Mouse (Mus musculus) embryonic facial prominence, embryonic 12.5 days (tissue): ENCODE data around the gene Rhbdf2. TPM values are rescaled to one million over a fixed set of nuclear protein-coding genes. Genes with fewer than 3 reads are reported as not detected.
A peak's percentile ranks its signal among the peaks of the same experiment; 100 is the strongest.
"Not testable (repeated sequence)": the region's sequence is repeated elsewhere in the genome, so short reads cannot be mapped to it uniquely, and the experiment has no call there.

Experiments
- ATAC-seq: fragments of 200-750 bp; cut with Nextera tagmentation; 2 replicates; pipeline ENCODE4 v1.8.0; 2017; ENCODE audit not compliant: insufficient number of reproducible peaks, insufficient read depth, low FRiP score, low TSS enrichment
- H3K27ac ChIP-seq: fragments of 300-500 bp; sonication (generic); 2 replicates; pipeline ENCODE4 v1.5.1; 2016; ENCODE audit warnings: mild to moderate bottlenecking
- H3K27me3 ChIP-seq: fragments of 300-500 bp; sonication (generic); 2 replicates; pipeline ENCODE4 v1.6.1; 2016; ENCODE audit warnings: mild to moderate bottlenecking, moderate library complexity
- H3K36me3 ChIP-seq: fragments of 300-500 bp; sonication (generic); 2 replicates; pipeline ENCODE4 v1.6.1; 2016; ENCODE audit warnings: mild to moderate bottlenecking
- H3K4me1 ChIP-seq: fragments of 300-500 bp; sonication (generic); 2 replicates; pipeline ENCODE4 v1.6.1; 2016
- H3K4me2 ChIP-seq: fragments of 300-500 bp; sonication (generic); replicated peaks from 2 replicates; pipeline ENCODE4 v1.6.1; 2016; ENCODE audit warnings: mild to moderate bottlenecking, moderate library complexity
- H3K4me3 ChIP-seq: fragments of 300-500 bp; sonication (generic); 2 replicates; pipeline ENCODE4 v1.5.1; 2016; ENCODE audit warnings: mild to moderate bottlenecking
- H3K9ac ChIP-seq: fragments of 300-500 bp; sonication (generic); 2 replicates; pipeline ENCODE4 v1.6.1; 2016; ENCODE audit warnings: mild to moderate bottlenecking, moderate library complexity
- H3K9me3 ChIP-seq: fragments of 300-500 bp; sonication (generic); 2 replicates; pipeline ENCODE4 v1.6.1; 2016; ENCODE audit warnings: mild to moderate bottlenecking, moderate library complexity
- WGBS: fragments of 180-500 bp; shearing (Covaris S2); methylation state at CpG from one replicate; pipeline ENCODE4 v1.1.7; 2016; 5-methylcytosine and 5-hydroxymethylcytosine counted together
- polyA plus RNA-seq: library from polyadenylated mRNA; unstranded; fragments of >200 nt; fragmentation: Nextera tagmentation; extraction: Ambion mirVana; gene quantifications from 2 replicates; pipeline ENCODE4 v1.2.1, GENCODE M21; 2016

Gene Rhbdf2
- polyA plus RNA-seq, 1 experiment from 2014 or later, result 4.7 TPM

DNA sequence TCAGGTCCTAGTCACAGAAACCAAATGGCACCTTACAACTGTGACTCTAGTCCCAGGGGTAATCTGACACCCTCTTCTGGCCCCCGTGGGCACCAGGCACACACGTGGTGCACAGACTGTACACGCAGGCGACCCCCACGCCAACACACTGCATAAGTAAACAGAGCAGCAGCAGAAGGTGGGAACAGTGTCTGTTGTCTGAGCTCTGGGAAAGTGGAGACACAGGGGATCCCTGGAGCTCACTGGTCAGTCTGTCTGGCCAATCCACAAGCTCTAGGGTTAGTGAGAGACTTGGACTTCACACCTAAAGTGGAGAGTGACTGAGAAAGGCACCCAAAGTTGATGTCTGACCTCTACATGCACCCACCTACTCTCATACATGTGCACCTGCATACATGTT lies 42.5 kb upstream of the Rhbdf2 start:
- Histone ChIP-seq H3K4me3 (no peak overlapping the region), H3K27ac (no peak overlapping the region)
- WGBS, result 38% methylated on average over 5 of the region's 5 CpGs

GRCm38 (mm10) chr11:116668839-116669238 lies 42.0 kb upstream of the Rhbdf2 start:
- Histone ChIP-seq H3K4me2 (no peak overlapping the region), H3K4me1 (peaks cover 39% of the 10 kb centered on the region), H3K27ac (no peak overlapping the region), H3K9ac (no peak overlapping the region), H3K4me3 (no peak overlapping the region), H3K9me3 (no peaks in the 10 kb centered on the region), H3K36me3 (peaks cover 10% of the 10 kb centered on the region), H3K27me3 (no peaks in the 10 kb centered on the region)
- 41% methylated on average over 7 of the region's 7 CpGs for WGBS
- no peak for ATAC-seq

More for the DNA sequence above, 42.5 kb upstream of the Rhbdf2 start:
- no peak overlapping the region for H3K9ac ChIP-seq
- H3K4me1 ChIP-seq, result peaks cover 37% of the 10 kb centered on the region
- no peak for ATAC-seq
- H3K9me3 ChIP-seq, result no peaks in the 10 kb centered on the region
- H3K27me3 ChIP-seq, result no peaks in the 10 kb centered on the region
- H3K4me2 ChIP-seq, result no peak overlapping the region
- peaks cover 14% of the 10 kb centered on the region for H3K36me3 ChIP-seq

- Histone ChIP-seq H3K4me1 (peaks cover 40% of the 10 kb centered on the region), H3K9ac (no peak overlapping the region), H3K27me3 (0 out of 2 replicates have a peak, but pooled peaks cover 2% of the 10 kb centered on the region), H3K4me2 (no peak overlapping the region), H3K36me3 (peaks cover 5% of the 10 kb centered on the region), H3K9me3 (no peaks in the 10 kb centered on the region), H3K4me3 (no peak overlapping the region), H3K27ac (no peak overlapping the region)
- WGBS, result 81% methylated on average over 10 of the region's 10 CpGs
- ATAC-seq, result no peak
Observed at GRCm38 (mm10) chr11:116668381-116668825, 41.6 kb upstream of the Rhbdf2 start.

DNA sequence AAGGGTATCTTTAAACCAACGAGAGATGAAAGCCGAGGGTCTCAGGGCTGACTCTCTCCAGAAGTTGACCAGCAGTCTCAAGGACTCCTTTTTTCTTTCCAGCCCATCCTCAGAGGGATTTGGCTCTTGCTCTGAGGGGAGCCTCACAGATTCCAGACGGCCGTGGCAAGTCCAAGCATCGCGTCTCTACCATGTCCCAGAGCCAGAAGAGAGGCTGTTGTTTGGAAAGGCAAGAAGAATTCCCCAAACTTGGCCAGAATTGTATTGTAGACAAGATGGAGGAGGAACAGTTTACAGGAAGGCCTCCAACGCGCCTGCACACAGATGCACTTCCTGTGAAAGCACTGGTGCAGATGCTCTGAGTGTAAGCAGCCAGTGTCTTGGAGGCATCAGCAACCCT lies 41.1 kb upstream of the Rhbdf2 start:
- Histone ChIP-seq H3K27me3 (peaks cover 6% of the 10 kb centered on the region; the same call in 1 of the 2 replicates), H3K36me3 (peaks cover under 1% of the 10 kb centered on the region; the same call in 1 of the 2 replicates), H3K9me3 (no peaks in the 10 kb centered on the region), H3K9ac (no peak overlapping the region), H3K4me2 (no peak overlapping the region), H3K4me3 (no peak overlapping the region), H3K27ac (no peak overlapping the region), H3K4me1 (peaks cover 39% of the 10 kb centered on the region)
- 79% methylated on average over 8 of the region's 8 CpGs for WGBS
- ATAC-seq, result no peak

- WGBS, result 82% methylated on average over 5 of the region's 5 CpGs
- H3K4me2 ChIP-seq, ATAC-seq, H3K4me3 ChIP-seq, H3K9me3 ChIP-seq, H3K27ac ChIP-seq, H3K36me3 ChIP-seq, H3K9ac ChIP-seq: not testable (repeated sequence)
- H3K27me3 ChIP-seq, result peaks cover 11% of the 10 kb centered on the region; the same call in 1 of the 2 replicates
- H3K4me1 ChIP-seq, result peaks cover 40% of the 10 kb centered on the region
Observed at GRCm38 (mm10) chr11:116667012-116667411, 40.2 kb upstream of the Rhbdf2 start.

- Histone ChIP-seq H3K4me1 (peaks cover 45% of the 10 kb centered on the region), H3K4me2 (no peak overlapping the region), H3K27ac (no peak overlapping the region), H3K27me3 (peaks cover 11% of the 10 kb centered on the region; the same call in 1 of the 2 replicates), H3K9me3 (no peaks in the 10 kb centered on the region), H3K9ac (no peak overlapping the region), H3K4me3 (no peak overlapping the region), H3K36me3 (no peaks in the 10 kb centered on the region)
- 74% methylated on average over 9 of the region's 9 CpGs for whole genome bisulfite sequencing
- no peak for ATAC-seq
Observed at GRCm38 (mm10) chr11:116666566-116666965, 39.7 kb upstream of the Rhbdf2 start.

GRCm38 (mm10) chr11:116665289-116665688 lies 38.5 kb upstream of the Rhbdf2 start:
- no peak for ATAC-seq
- Histone ChIP-seq H3K4me1 (peaks cover 52% of the 10 kb centered on the region), H3K9ac (no peak overlapping the region)

DNA sequence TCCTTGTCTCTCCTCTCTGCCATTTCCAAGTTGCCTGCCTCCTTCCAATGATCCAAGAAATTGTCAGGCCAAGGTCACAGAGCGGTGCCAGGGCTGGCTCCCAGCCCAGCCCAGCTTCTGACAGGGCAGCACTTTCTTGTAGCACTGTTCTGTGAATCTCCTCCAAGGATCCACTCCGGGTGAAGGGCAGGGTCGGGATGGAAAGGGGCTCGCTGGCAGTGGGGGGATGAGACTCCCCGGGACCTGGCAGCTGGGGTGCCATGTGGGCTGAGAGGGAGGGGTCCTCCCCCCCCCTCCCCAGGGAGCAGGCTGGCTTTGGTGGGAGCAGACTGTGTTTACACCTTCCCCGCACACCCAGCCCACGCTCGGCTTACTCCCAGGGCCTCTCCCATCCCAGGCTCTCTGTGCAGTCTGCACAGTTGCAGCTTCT lies 35.1 kb upstream of the Rhbdf2 start:
- WGBS, result 69% methylated on average over 8 of the region's 8 CpGs
- H3K4me3 ChIP-seq, result no peak overlapping the region
- peaks cover 11% of the 10 kb centered on the region; the same call in 1 of the 2 replicates for H3K27me3 ChIP-seq
- ATAC-seq, result no peak
- H3K27ac ChIP-seq, result no peak overlapping the region
- no peaks in the 10 kb centered on the region for H3K9me3 ChIP-seq
- no peak overlapping the region for H3K4me2 ChIP-seq
- H3K9ac ChIP-seq, result peak overlapping the region; percentile 16; the same call in 1 of the 2 replicates
- H3K4me1 ChIP-seq, result peaks cover 58% of the 10 kb centered on the region
- H3K36me3 ChIP-seq, result no peaks in the 10 kb centered on the region

More at GRCm38 (mm10) chr11:116665289-116665688, 38.5 kb upstream of the Rhbdf2 start:
- WGBS, result 54% methylated on average over 9 of the region's 10 CpGs
- Histone ChIP-seq H3K36me3 (no peaks in the 10 kb centered on the region), H3K9me3 (no peaks in the 10 kb centered on the region), H3K27ac (no peak overlapping the region), H3K4me3 (no peak overlapping the region), H3K4me2 (no peak overlapping the region), H3K27me3 (peaks cover 11% of the 10 kb centered on the region; the same call in 1 of the 2 replicates)

DNA sequence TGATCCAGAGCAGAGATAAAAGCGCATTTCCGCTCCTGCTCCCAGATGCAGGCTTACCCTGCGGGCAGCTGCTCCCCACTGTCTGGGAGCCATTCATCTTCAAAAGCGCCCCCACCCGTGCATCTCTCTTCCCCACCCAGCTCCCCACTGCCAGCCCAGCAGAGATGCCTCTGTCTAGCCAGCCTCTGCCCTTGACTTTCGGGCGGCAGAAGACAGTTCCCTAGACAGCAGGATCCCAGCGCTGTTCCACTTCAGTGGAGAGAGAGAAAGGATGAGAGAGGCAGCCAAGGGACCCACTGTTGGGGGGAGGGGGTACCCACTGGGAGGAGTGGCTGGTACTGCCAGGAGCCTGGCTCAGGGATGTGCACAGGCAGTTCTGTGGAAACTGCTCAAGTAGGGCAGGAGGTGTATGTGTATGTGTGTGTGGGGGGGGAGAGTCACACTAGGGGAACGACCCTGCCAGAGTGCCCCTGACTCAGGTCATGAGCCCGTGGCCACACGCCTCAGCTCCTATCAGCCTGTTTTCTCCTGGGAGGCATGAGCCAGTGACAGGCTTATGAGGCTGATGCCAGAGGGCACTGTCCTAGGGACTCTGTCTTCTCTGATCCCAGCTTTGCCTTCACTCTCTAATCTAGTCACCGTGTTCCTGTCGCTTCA lies 34.6 kb upstream of the Rhbdf2 start:
- Histone ChIP-seq H3K27ac (peak overlapping the region; percentile 31; the same call in 1 of the 2 replicates), H3K4me1 (peaks cover 58% of the 10 kb centered on the region), H3K27me3 (peaks cover 11% of the 10 kb centered on the region; the same call in 1 of the 2 replicates), H3K36me3 (no peaks in the 10 kb centered on the region), H3K9me3 (no peaks in the 10 kb centered on the region), H3K9ac (0 out of 2 replicates have a peak overlapping the region, but pooled peaks have one; percentile 32), H3K4me3 (no peak overlapping the region), H3K4me2 (peak overlapping the region; percentile 16; the same call in 1 of the 2 replicates)
- no peak for ATAC-seq
- WGBS, result 19% methylated on average over 13 of the region's 13 CpGs

- Histone ChIP-seq H3K36me3 (no peaks in the 10 kb centered on the region), H3K27me3 (peaks cover 15% of the 10 kb centered on the region; the same call in 1 of the 2 replicates), H3K9ac (no peak overlapping the region), H3K27ac (0 out of 2 replicates have a peak overlapping the region, but pooled peaks have one; percentile 31), H3K4me1 (peaks cover 53% of the 10 kb centered on the region), H3K4me2 (no peak overlapping the region), H3K9me3 (no peaks in the 10 kb centered on the region), H3K4me3 (no peak overlapping the region)
- WGBS, result 79% methylated on average over 9 of the region's 9 CpGs
- no peak for ATAC-seq
Observed at GRCm38 (mm10) chr11:116660181-116660580, 33.4 kb upstream of the Rhbdf2 start.

DNA sequence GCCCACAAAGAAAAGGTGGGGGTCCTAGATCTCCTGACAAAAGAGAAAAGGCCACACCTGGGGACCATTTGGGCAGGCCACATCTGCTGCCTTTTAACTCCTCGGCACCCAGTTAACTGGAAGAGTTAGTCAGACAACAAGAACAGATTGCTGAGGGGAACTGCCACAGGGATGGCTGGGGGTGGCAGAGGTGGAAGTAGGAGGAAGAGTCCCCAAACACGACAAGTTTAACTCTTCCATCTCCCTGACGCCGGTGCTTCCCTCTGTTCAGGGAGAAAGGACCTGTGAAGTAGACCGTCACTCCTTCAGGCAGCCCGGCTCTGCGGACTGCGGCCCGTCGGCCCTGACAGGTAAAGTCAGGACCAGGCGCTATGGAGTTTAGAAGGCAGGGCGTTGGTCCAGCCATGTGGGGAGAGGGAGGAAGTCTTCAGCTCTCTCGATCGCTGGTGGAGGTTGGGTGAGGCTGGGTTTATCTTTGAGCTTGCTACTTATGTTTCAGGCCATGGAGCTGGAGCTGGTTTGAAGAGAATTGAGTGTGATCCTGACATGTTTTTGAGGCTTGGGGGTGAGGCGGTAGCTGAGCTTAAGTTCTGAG lies 32.3 kb upstream of the Rhbdf2 start:
- WGBS, result 68% methylated on average over 15 of the region's 15 CpGs
- Histone ChIP-seq H3K27ac (no peak overlapping the region), H3K4me2 (no peak overlapping the region), H3K9me3 (no peaks in the 10 kb centered on the region), H3K4me3 (no peak overlapping the region), H3K9ac (no peak overlapping the region), H3K4me1 (peaks cover 54% of the 10 kb centered on the region), H3K36me3 (no peaks in the 10 kb centered on the region), H3K27me3 (peaks cover 24% of the 10 kb centered on the region)
- no peak for ATAC-seq

GRCm38 (mm10) chr11:116658238-116658637 lies 31.4 kb upstream of the Rhbdf2 start:
- H3K36me3 ChIP-seq, result no peaks in the 10 kb centered on the region
- peaks cover 24% of the 10 kb centered on the region for H3K27me3 ChIP-seq
- WGBS, result 60% methylated on average over 10 of the region's 10 CpGs
- no peak overlapping the region for H3K9ac ChIP-seq
- H3K9me3 ChIP-seq, result no peaks in the 10 kb centered on the region
- peak overlapping the region; percentile 84 for H3K27ac ChIP-seq
- H3K4me2 ChIP-seq, result peak overlapping the region; percentile 49
- peaks cover 56% of the 10 kb centered on the region for H3K4me1 ChIP-seq
- no peak overlapping the region for H3K4me3 ChIP-seq
- ATAC-seq, result no peak
